ENCODE assay signal across 9 mouse cellular contexts in the genomic region with DNA sequence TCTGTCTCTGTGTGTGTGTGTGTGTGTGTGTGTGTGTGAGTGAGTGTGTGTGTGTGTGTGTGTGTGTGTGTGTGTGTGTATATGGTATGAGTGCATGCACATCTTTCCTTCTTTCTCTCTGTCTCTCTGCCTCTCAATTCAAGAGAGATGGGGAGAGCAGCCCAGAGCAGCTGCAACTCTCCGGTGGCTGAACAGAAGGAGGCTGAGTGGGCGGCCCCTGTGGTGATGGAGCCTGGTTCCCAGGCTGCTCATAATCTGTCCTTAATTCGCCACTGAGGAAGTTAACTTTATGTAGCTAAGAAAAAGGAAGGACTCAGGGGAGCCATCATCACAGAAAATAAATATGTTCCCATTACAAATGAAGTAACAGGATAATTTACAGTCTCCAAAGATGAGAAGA.
DNase-seq lines count a peak whose midpoint lies in the region; ATAC-seq and TF ChIP-seq lines count a peak whose summit lies in the region.
"Had no signal": no experiment of that assay in that cellular context is flagged by ENCODE, and none has a peak within 500 bp of the region (broad histone marks: within the 10 kb centered on the region; RNA-seq: fewer than 3 reads in every experiment).

No protein-coding gene starts in this region.

- no peak for TF ChIP-seq CTCF in brain, embryonic 14.5 days (IDR thresholded peaks at IDR 0.05; ENCODE audit: borderline replicate concordance, extremely low read depth, insufficient read depth, insufficient read length)
- no peak for TF ChIP-seq CTCF in layer of hippocampus, adult 2 months (conservative IDR thresholded peaks at IDR 0.05)

- H3K4me1 ChIP-seq in midbrain, embryonic 15.5 days, result peaks cover 16% of the 10 kb centered on the region
- no peaks in the 10 kb centered on the region for H3K4me1 ChIP-seq in kidney, embryonic 14.5 days (ENCODE audit: control insufficient read depth, insufficient read depth, low read length)

- ATAC-seq in midbrain, embryonic 15.5 days (replicated peaks), result peak; percentile 71
- ATAC-seq in kidney, embryonic 14.5 days (ENCODE audit: low FRiP score, low TSS enrichment), result no peak

- WGBS in midbrain, embryonic 15.5 days, result 3% methylated on average over 3 of the region's 3 CpGs
- 33% methylated on average over 3 of the region's 3 CpGs for WGBS in kidney, embryonic 14.5 days

- H3K27ac ChIP-seq in layer of hippocampus, adult 2 months, result peak overlapping the region; percentile 83
- H3K27ac ChIP-seq in midbrain, embryonic 15.5 days, result no peak overlapping the region
- H3K27ac ChIP-seq in kidney, embryonic 14.5 days (ENCODE audit: low read depth, low read length), result no peak overlapping the region

- no peaks in the 10 kb centered on the region for H3K27me3 ChIP-seq in midbrain, embryonic 15.5 days (replicated peaks)
- no peaks in the 10 kb centered on the region for H3K27me3 ChIP-seq in kidney, embryonic 14.5 days (ENCODE audit: control insufficient read depth, insufficient read depth, low read length)

- no peaks in the 10 kb centered on the region for H3K36me3 ChIP-seq in midbrain, embryonic 15.5 days (replicated peaks)
- no peaks in the 10 kb centered on the region for H3K36me3 ChIP-seq in kidney, embryonic 14.5 days (ENCODE audit: control insufficient read depth, insufficient read depth, low read length)
- H3K36me3 ChIP-seq: G1E had no signal

- DNase-seq in brain, embryonic 14.5 days (ENCODE audit: low read depth), result peak; percentile 53
- DNase-seq in cerebellum, postnatal 36 days, result peak; percentile 39 to 54
- DNase-seq in layer of hippocampus, adult 2 months (ENCODE audit: low spot score in 2 of 2), result peak; percentile 73 to 74
- DNase-seq in kidney, postnatal 36 days, result no peak
- DNase-seq in ovary, postnatal 14 days (ENCODE audit: low spot score), result no peak
- no peak for DNase-seq in spleen, adult 12 weeks (ENCODE audit: low spot score)

- no peak for TF ChIP-seq POLR2A in brain, embryonic 14.5 days (IDR thresholded peaks at IDR 0.05; ENCODE audit: borderline replicate concordance, extremely low read depth, insufficient read depth, insufficient read length, poor library complexity, severe bottlenecking)

- no peak overlapping the region for H3K9ac ChIP-seq in midbrain, embryonic 15.5 days
- H3K9ac ChIP-seq in kidney, embryonic 14.5 days (ENCODE audit: low read depth, low read length), result no peak overlapping the region

- no peak overlapping the region for H3K4me2 ChIP-seq in midbrain, embryonic 15.5 days
- no peak overlapping the region for H3K4me2 ChIP-seq in kidney, embryonic 14.5 days (replicated peaks; ENCODE audit: low read depth, low read length)

- no peak overlapping the region for H3K4me3 ChIP-seq in layer of hippocampus, adult 2 months
- H3K4me3 ChIP-seq in midbrain, embryonic 15.5 days, result no peak overlapping the region
- H3K4me3 ChIP-seq in kidney, embryonic 14.5 days (ENCODE audit: low read length), result no peak overlapping the region

- no peaks in the 10 kb centered on the region for H3K9me3 ChIP-seq in midbrain, embryonic 15.5 days
- no peaks in the 10 kb centered on the region for H3K9me3 ChIP-seq in kidney, embryonic 14.5 days (ENCODE audit: control insufficient read depth, low read length)

Comparison
In these comparisons a context has a peak if more than half of its experiments do, and no peak if none do; other contexts are left out.
1. DNase-seq: peak in brain, embryonic 14.5 days (single experiment), cerebellum, postnatal 36 days (2 of 2) and layer of hippocampus, adult 2 months (2 of 2); none in kidney, postnatal 36 days (0 of 2), ovary, postnatal 14 days (single experiment) and spleen, adult 12 weeks (single experiment).